Mouse (Mus musculus): ENCODE measurements at regions not wholly inside any gene's neighbourhood (a gene's known extent, or its start where the extent isn't known, plus 50 kb on each side); places are given as distances from the start of the nearest gene placed in this dataset.

- no peak for DNase-seq
These were observed 50.6 kb upstream of the Itga6 start for GRCm38 (mm10) chr2:71694758-71695310.

All from thymus, adult 18-20 months (tissue).